Mouse (Mus musculus) left cerebral cortex, postnatal 36 days (tissue): Measurements from ENCODE around the gene Bcas1. TPM values are rescaled to one million over a fixed set of nuclear protein-coding genes. Genes with fewer than 3 reads are reported as not detected.

Experiments used
- DNase-seq, 2 experiments: peaks; one replicate each; pipeline ENCODE4 v3.0.0; 2021 to 2022; ENCODE audit warnings: low spot score in 2 of 2, mixed read lengths in 1 of 2
- intact Hi-C: fragments of 180-260 bp; cut with DNase I; formaldehyde crosslinking; loops from one replicate; pipeline ENCODE4 v1.15.1; 2025
- total RNA-seq, 2 experiments: library from RNA; stranded (reverse); gene quantifications; 2 replicates each; pipeline ENCODE4 v1.2.3; 2021

Bcas1 gene
- total RNA-seq, 2 experiments from 2014 or later: 55.7 to 69.9 TPM

- intact Hi-C loops: no loop called here
- peak in 1 of 2 experiments; percentile 14 for DNase-seq
Observed at GRCm38 (mm10) chr2:170323925-170324347, 103.7 kb downstream of the Bcas1 start.

- intact Hi-C loops: no loop called here
- DNase-seq: no peak
Observed at GRCm38 (mm10) chr2:170322013-170322414, 105.6 kb downstream of the Bcas1 start.

- intact Hi-C loops: no loop called here
- no peak for DNase-seq
Observed at GRCm38 (mm10) chr2:170321579-170321978, 106.1 kb downstream of the Bcas1 start.

- intact Hi-C loops: loop anchor here (2.0 kb wide), 1 partner anchor 203 kb away; no protein-coding TSS in a partner anchor
- DNase-seq: no peak
Observed at GRCm38 (mm10) chr2:170319533-170320463, 107.8 kb downstream of the Bcas1 start.

GRCm38 (mm10) chr2:170318713-170319532 lies 108.7 kb downstream of the Bcas1 start:
- intact Hi-C loops: loop anchor here (2.0 kb wide), 1 partner anchor 202 kb away; no protein-coding TSS in a partner anchor
- DNase-seq: peak; percentile 74 to 79

- intact Hi-C loops: no loop called here
- no peak for DNase-seq
Observed at GRCm38 (mm10) chr2:170316774-170317173, 110.9 kb downstream of the Bcas1 start.

- intact Hi-C loops: no loop called here
- DNase-seq: no peak
Observed at GRCm38 (mm10) chr2:170316344-170316743, 111.3 kb downstream of the Bcas1 start.

- DNase-seq: no peak
- intact Hi-C loops: no loop called here
Observed at GRCm38 (mm10) chr2:170310988-170311359, 116.7 kb downstream of the Bcas1 start.

GRCm38 (mm10) chr2:170310310-170310987 lies 117.2 kb downstream of the Bcas1 start:
- intact Hi-C loops: no loop called here
- DNase-seq: no peak

- intact Hi-C loops: no loop called here
- no peak for DNase-seq
Observed at GRCm38 (mm10) chr2:170308966-170309365, 118.7 kb downstream of the Bcas1 start.

GRCm38 (mm10) chr2:170308033-170308820 lies 119.4 kb downstream of the Bcas1 start:
- no peak for DNase-seq
- intact Hi-C loops: no loop called here

- intact Hi-C loops: no loop called here
Observed at GRCm38 (mm10) chr2:170307589-170308021, 120.0 kb downstream of the Bcas1 start.

GRCm38 (mm10) chr2:170306637-170307320 lies 120.9 kb downstream of the Bcas1 start:
- intact Hi-C loops: no loop called here
- DNase-seq: no peak

More at GRCm38 (mm10) chr2:170307589-170308021, 120.0 kb downstream of the Bcas1 start:
- DNase-seq: no peak

GRCm38 (mm10) chr2:170304766-170305165 lies 122.9 kb downstream of the Bcas1 start:
- intact Hi-C loops: no loop called here
- DNase-seq: no peak

GRCm38 (mm10) chr2:170303595-170303994 lies 124.0 kb downstream of the Bcas1 start:
- DNase-seq: no peak
- intact Hi-C loops: no loop called here

GRCm38 (mm10) chr2:170302825-170303224 lies 124.8 kb downstream of the Bcas1 start:
- DNase-seq: no peak
- intact Hi-C loops: no loop called here
